Mouse (Mus musculus): Measurements from ENCODE around the gene Enho. TPM values are rescaled to one million over a fixed set of nuclear protein-coding genes. Genes with fewer than 3 reads are reported as not detected.
"Not testable (repeated sequence)": the region's sequence is repeated elsewhere in the genome, so short reads cannot be mapped to it uniquely, and the experiment has no call there.

The Enho gene
- 30.4 and 32.9 TPM in 2 replicates for polyA plus RNA-seq (2014; fragmentation: Nextera tagmentation; extraction: Ambion mirVana)

DNA sequence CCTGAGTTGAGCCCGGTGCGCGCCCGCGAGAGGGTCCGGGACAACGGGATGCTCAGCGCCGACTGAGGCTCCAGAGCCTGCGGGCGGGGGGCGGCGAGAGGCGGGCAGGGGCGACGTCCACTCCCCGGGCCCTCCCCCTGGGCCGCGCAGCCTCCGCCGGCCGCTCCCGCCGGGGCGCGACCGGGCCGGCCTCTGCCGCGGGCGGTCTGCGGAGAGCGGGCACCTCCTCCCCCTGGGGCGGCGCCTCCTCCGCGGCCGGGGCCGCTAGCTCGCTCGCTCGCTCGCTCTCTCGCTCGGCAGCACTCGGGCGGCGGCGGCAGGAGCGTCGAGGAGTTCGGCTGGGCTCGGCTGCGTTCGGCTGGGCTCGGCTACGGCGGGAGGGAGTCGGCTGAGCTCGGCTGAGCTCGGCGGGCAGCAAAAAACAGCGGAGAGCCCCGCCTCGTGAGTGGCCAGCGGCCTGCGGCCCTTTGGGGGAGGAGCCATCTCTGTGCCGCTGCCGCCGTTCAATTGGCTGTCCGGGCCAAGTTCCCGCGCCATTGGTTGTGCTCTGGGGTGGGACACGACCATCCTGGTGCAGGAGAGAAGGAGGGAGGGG is at the start of gene Enho:
Gene Enho (minus strand): TSS at position 412 of the 595 bp plus-strand sequence.
- no peaks in the 10 kb centered on the region for H3K9me3 ChIP-seq (ENCODE audit: control insufficient read depth, low read length)
- ATAC-seq (ENCODE audit: low FRiP score): peak; percentile 96
- H3K27me3 ChIP-seq (ENCODE audit: control insufficient read depth, insufficient read depth, low read length): peaks cover 2% of the 10 kb centered on the region; the same call in 1 of the 2 replicates
- peak within 1 kb of the TSS; percentile 77 for H3K27ac ChIP-seq (ENCODE audit: low read depth, low read length)
- H3K4me3 ChIP-seq (ENCODE audit: low read depth, low read length): peak within 1 kb of the TSS; percentile 67
- H3K4me1 ChIP-seq (ENCODE audit: control insufficient read depth, insufficient read depth, low read length): peaks cover 30% of the 10 kb centered on the region
- WGBS: under 1% methylated on average over 65 of the region's 74 CpGs
- H3K9ac ChIP-seq (ENCODE audit: low read length): peak within 1 kb of the TSS; percentile 97
- H3K36me3 ChIP-seq (ENCODE audit: control insufficient read depth, insufficient read depth, low read length): no peaks in the 10 kb centered on the region
- DNase-seq (ENCODE audit: low spot score, missing footprints): peak; percentile 99
- H3K4me2 ChIP-seq: peak within 1 kb of the TSS; percentile 55

DNA sequence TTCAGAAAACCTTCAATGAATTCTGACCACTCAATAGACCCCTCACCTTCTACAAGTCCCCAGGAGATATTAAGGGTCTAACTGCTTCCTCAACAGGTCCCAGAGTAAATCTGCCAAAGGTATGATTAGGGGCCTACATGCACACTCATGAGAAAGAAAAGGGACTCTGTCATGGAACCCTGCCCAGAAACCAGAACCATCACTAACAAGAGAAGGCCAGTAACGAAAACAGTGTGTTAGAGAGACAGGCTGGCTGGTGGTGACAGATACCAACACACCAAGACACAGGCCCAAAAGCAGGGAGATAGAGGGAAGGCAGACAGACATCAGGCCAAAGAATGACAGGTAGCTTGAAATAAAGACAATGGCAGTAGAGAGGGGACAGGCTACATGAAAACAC is 48.4 kb upstream of the Enho start:
- not testable (repeated sequence) for H3K9me3 ChIP-seq (ENCODE audit: control insufficient read depth, low read length); ATAC-seq (ENCODE audit: low FRiP score); H3K27ac ChIP-seq (ENCODE audit: low read depth, low read length); H3K9ac ChIP-seq (ENCODE audit: low read length); H3K4me2 ChIP-seq; H3K4me3 ChIP-seq (ENCODE audit: low read depth, low read length); DNase-seq (ENCODE audit: low spot score, missing footprints); H3K4me1 ChIP-seq (ENCODE audit: control insufficient read depth, insufficient read depth, low read length); H3K36me3 ChIP-seq (ENCODE audit: control insufficient read depth, insufficient read depth, low read length); H3K27me3 ChIP-seq (ENCODE audit: control insufficient read depth, insufficient read depth, low read length)
- 58% methylated on average over 1 of the region's 1 CpGs for WGBS

DNA sequence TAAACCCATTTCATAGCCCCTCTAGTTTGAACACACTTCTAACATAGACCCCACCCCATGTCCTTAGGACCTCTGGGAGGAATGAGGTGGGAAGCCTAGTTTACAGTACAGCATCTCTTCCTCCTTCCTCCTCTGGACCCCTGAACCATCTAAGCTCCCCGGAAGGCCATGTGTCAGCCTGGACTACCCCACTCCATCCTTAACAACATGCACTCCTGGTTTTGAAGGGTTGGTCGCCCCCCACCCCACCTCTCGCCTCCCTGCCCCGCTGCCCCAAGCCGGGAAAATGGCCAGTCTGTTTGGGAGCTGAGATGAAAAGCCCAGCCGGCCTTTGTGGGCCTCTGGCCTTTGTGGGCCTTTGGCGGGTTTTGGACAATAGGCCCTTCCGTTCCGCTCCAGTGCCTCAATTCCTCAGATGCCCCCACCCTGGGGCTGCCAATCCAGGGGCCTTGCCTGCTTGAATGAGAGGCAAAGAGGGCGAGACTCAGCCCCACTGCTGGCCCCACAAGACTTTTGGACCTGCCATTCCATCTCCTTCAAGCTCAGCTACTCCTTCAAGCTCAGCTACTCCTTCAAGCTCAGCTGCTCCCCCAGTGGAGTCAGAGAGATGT is 45.9 kb upstream of the Enho start:
- WGBS: 9% methylated on average over 8 of the region's 10 CpGs
- not testable (repeated sequence) for H3K9me3 ChIP-seq (ENCODE audit: control insufficient read depth, low read length); H3K9ac ChIP-seq (ENCODE audit: low read length); H3K4me2 ChIP-seq; H3K36me3 ChIP-seq (ENCODE audit: control insufficient read depth, insufficient read depth, low read length); H3K27me3 ChIP-seq (ENCODE audit: control insufficient read depth, insufficient read depth, low read length); H3K4me3 ChIP-seq (ENCODE audit: low read depth, low read length)
- Histone ChIP-seq H3K27ac (ENCODE audit: low read depth, low read length) (peak overlapping the region; percentile 80), H3K4me1 (ENCODE audit: control insufficient read depth, insufficient read depth, low read length) (peaks cover 18% of the 10 kb centered on the region)
- peak; percentile 63 for ATAC-seq (ENCODE audit: low FRiP score)
- DNase-seq (ENCODE audit: low spot score, missing footprints): peak; percentile 96

DNA sequence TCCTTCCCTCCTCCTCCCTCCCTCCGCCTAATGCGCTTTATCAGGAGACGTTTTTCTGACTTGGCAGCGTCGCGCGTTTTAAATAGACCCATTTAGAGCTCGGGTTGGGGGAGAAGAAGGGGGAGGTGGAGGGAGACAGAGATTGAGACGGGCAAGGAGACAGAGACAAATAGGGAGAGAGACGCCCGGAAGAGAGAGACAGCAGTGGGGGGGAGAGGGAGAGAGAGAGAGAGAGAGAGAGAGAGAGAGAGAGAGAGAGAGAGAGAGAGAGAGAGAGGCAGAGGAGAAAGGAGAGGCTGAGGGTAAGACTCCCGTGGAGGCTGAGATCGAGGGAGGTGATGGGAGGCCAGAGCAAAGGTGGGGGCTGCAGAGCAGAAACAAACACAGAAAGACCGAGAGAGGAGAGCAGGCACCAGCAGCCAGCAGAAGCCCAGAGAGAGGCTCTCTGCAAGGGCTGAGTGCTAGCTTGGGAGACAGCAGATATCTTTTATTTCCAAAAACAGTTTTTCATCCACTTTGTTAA is 44.9 kb upstream of the Enho start:
- not testable (repeated sequence) for H3K9ac ChIP-seq (ENCODE audit: low read length); ATAC-seq (ENCODE audit: low FRiP score); H3K4me3 ChIP-seq (ENCODE audit: low read depth, low read length); H3K9me3 ChIP-seq (ENCODE audit: control insufficient read depth, low read length); H3K36me3 ChIP-seq (ENCODE audit: control insufficient read depth, insufficient read depth, low read length); H3K27me3 ChIP-seq (ENCODE audit: control insufficient read depth, insufficient read depth, low read length); H3K4me2 ChIP-seq
- WGBS: 1% methylated on average over 12 of the region's 14 CpGs
- DNase-seq (ENCODE audit: low spot score, missing footprints): peak; percentile 91
- H3K4me1 ChIP-seq (ENCODE audit: control insufficient read depth, insufficient read depth, low read length): peaks cover 27% of the 10 kb centered on the region
- H3K27ac ChIP-seq (ENCODE audit: low read depth, low read length): peak overlapping the region; percentile 72

DNA sequence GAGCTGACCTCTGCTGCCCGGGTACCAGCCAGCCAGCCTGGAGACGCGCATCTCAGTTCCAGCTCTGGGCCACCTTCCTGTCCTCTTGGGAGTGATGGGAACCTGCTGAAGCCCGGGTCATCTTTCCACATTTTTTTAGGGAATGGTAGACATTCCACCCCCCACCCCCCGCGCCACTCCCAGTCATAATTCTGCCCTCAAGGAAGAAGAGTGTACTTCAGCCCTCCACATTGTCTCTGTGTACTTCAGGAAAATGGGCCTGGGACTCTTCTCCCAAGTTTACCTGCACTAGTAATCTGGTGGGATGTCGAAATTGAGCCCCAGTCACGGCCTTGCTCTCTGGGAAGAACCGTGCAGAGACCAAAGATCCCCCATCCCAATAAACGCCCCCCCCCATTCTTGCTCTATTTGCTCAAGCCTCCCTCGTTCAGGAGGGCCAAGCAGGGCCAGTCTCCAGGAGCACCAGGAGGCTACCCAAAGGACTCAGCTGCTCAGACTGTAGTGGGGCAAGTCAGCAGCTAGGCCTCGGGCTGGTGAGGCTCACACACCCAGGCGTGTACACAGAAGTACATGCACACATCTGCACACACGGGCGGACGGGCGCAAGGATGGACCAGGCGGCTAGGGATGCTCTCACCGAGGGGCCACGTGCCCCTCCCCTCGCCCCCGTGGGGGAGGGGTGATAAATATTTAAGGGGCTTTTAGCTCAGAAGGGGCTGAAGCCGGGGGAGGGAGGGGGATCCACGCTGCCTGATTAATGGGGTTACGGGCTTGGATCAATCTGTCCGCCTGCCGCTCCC is 44.2 kb upstream of the Enho start:
- WGBS: under 1% methylated on average over 19 of the region's 27 CpGs
- not testable (repeated sequence) for H3K27me3 ChIP-seq (ENCODE audit: control insufficient read depth, insufficient read depth, low read length); H3K4me3 ChIP-seq (ENCODE audit: low read depth, low read length); H3K9me3 ChIP-seq (ENCODE audit: control insufficient read depth, low read length); H3K36me3 ChIP-seq (ENCODE audit: control insufficient read depth, insufficient read depth, low read length)
- Histone ChIP-seq H3K27ac (ENCODE audit: low read depth, low read length) (peak overlapping the region; percentile 88), H3K4me1 (ENCODE audit: control insufficient read depth, insufficient read depth, low read length) (peaks cover 34% of the 10 kb centered on the region), H3K9ac (ENCODE audit: low read length) (peak overlapping the region; percentile 47; the same call in 1 of the 2 replicates), H3K4me2 (peak overlapping the region; percentile 30)
- ATAC-seq (ENCODE audit: low FRiP score) (peak; percentile 68), DNase-seq (ENCODE audit: low spot score, missing footprints) (peak; percentile 94)

DNA sequence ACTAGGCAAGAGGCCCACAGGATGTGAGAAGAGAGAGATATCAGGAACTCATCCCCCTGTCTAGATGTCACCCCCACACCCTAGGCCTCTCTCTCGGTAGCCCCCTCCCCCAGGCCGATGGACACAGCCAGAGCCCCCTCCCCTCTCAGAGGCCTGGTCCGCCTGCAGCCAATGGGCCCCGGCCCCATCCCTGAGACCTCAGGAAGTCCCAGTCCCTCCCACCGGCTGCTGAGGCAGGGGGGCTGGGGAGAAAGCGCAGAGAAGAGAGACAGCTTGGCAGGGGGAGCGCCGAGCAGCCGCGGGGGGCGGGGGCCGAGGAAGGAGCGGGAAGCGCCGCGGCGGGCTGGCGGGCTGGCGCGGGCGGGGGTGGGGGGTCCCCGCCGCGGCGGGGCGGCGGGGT is 43.2 kb upstream of the Enho start:
- H3K27ac ChIP-seq (ENCODE audit: low read depth, low read length): peak overlapping the region; percentile 68
- peak overlapping the region; percentile 38 for H3K4me2 ChIP-seq
- ATAC-seq (ENCODE audit: low FRiP score): peak; percentile 56
- not testable (repeated sequence) for H3K27me3 ChIP-seq (ENCODE audit: control insufficient read depth, insufficient read depth, low read length); H3K4me3 ChIP-seq (ENCODE audit: low read depth, low read length); H3K9ac ChIP-seq (ENCODE audit: low read length); H3K9me3 ChIP-seq (ENCODE audit: control insufficient read depth, low read length); DNase-seq (ENCODE audit: low spot score, missing footprints); H3K36me3 ChIP-seq (ENCODE audit: control insufficient read depth, insufficient read depth, low read length)
- H3K4me1 ChIP-seq (ENCODE audit: control insufficient read depth, insufficient read depth, low read length): peaks cover 44% of the 10 kb centered on the region
- WGBS: 0% methylated on average over 8 of the region's 27 CpGs

DNA sequence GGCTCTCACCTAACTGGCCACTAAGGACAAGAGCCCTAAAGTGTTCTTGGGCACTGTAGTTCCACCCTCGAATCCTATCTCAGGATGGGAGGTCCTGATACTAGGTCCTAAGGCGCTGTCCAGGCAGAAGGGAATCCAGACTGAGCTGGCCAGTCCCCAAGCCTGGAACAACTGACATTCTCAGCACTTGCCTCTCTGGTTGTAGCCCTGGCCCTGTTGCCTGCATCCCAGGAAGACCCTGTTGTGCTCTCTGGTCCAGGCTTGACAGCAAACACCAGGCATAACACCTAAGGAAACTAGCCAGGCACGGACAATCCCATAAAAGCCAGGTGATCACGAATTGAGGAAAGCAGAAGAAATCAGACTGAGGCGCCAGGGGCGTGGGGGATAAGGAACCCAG is 42.7 kb upstream of the Enho start:
- DNase-seq (ENCODE audit: low spot score, missing footprints) (peak; percentile 90), ATAC-seq (ENCODE audit: low FRiP score) (no peak)
- Histone ChIP-seq H3K4me1 (ENCODE audit: control insufficient read depth, insufficient read depth, low read length) (peaks cover 49% of the 10 kb centered on the region), H3K36me3 (ENCODE audit: control insufficient read depth, insufficient read depth, low read length) (peaks cover 7% of the 10 kb centered on the region), H3K9ac (ENCODE audit: low read length) (peak overlapping the region; percentile 60), H3K27me3 (ENCODE audit: control insufficient read depth, insufficient read depth, low read length) (no peaks in the 10 kb centered on the region), H3K4me2 (peak overlapping the region; percentile 38), H3K9me3 (ENCODE audit: control insufficient read depth, low read length) (no peaks in the 10 kb centered on the region), H3K4me3 (ENCODE audit: low read depth, low read length) (0 out of 2 replicates have a peak overlapping the region, but pooled peaks have one; percentile 5), H3K27ac (ENCODE audit: low read depth, low read length) (peak overlapping the region; percentile 68)
- WGBS: 17% methylated on average over 6 of the region's 6 CpGs

DNA sequence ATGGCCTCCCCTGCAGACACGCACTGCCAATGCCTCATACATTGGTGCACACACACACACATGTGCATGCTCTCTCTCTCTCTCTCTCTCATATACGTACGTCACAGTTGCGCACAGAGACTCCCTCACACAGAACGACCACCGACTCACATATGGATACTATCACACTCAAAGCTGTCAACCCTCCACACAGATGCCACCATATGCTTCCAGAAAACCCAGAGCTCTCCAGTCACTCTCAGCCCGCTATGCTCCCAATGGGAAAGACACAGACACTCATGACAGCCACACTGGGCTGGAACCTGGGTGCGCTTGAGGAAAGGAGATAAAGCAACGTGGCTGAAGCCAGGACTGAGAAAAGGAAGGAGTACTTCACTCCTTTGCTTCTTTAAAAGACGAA is 41.8 kb upstream of the Enho start:
- Histone ChIP-seq H3K9me3 (ENCODE audit: control insufficient read depth, low read length) (no peaks in the 10 kb centered on the region), H3K4me1 (ENCODE audit: control insufficient read depth, insufficient read depth, low read length) (peaks cover 58% of the 10 kb centered on the region), H3K9ac (ENCODE audit: low read length) (peak overlapping the region; percentile 60), H3K27me3 (ENCODE audit: control insufficient read depth, insufficient read depth, low read length) (no peaks in the 10 kb centered on the region), H3K4me3 (ENCODE audit: low read depth, low read length) (no peak overlapping the region), H3K4me2 (no peak overlapping the region), H3K27ac (ENCODE audit: low read depth, low read length) (no peak overlapping the region), H3K36me3 (ENCODE audit: control insufficient read depth, insufficient read depth, low read length) (peaks cover 7% of the 10 kb centered on the region)
- ATAC-seq (ENCODE audit: low FRiP score) (no peak), DNase-seq (ENCODE audit: low spot score, missing footprints) (no peak)
- WGBS: 87% methylated on average over 10 of the region's 10 CpGs

DNA sequence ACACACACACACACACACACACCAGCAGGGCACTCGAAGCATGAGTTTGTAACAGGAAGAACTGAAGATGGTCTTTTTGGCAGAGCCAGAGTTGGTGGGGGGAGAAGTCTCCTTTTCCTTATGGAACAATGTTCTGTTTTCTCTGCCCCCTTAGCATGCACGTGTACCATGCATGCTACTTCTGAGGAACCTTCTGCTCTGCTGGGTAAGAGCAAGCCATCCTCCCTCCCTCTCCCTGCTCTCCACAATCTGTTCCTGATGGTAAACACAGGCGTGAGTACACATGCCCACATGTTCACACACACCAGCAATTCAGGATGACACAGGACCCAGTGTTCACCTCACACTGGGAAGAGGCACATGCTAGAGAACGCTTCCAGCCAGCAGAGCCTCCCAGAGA is 41.1 kb upstream of the Enho start:
- Histone ChIP-seq H3K4me1 (ENCODE audit: control insufficient read depth, insufficient read depth, low read length) (peaks cover 64% of the 10 kb centered on the region), H3K27me3 (ENCODE audit: control insufficient read depth, insufficient read depth, low read length) (no peaks in the 10 kb centered on the region), H3K27ac (ENCODE audit: low read depth, low read length) (no peak overlapping the region), H3K9me3 (ENCODE audit: control insufficient read depth, low read length) (no peaks in the 10 kb centered on the region), H3K4me3 (ENCODE audit: low read depth, low read length) (no peak overlapping the region), H3K4me2 (no peak overlapping the region), H3K36me3 (ENCODE audit: control insufficient read depth, insufficient read depth, low read length) (peaks cover 7% of the 10 kb centered on the region), H3K9ac (ENCODE audit: low read length) (no peak overlapping the region)
- DNase-seq (ENCODE audit: low spot score, missing footprints): no peak
- no peak for ATAC-seq (ENCODE audit: low FRiP score)
- 73% methylated on average over 4 of the region's 4 CpGs for WGBS

Measured in midbrain, embryonic 11.5 days (tissue).